Mouse (Mus musculus): ENCODE measurements at regions not wholly inside any gene's neighbourhood (a gene's known extent, or its start where the extent isn't known, plus 50 kb on each side); places are given as distances from the start of the nearest gene placed in this dataset.

DNA sequence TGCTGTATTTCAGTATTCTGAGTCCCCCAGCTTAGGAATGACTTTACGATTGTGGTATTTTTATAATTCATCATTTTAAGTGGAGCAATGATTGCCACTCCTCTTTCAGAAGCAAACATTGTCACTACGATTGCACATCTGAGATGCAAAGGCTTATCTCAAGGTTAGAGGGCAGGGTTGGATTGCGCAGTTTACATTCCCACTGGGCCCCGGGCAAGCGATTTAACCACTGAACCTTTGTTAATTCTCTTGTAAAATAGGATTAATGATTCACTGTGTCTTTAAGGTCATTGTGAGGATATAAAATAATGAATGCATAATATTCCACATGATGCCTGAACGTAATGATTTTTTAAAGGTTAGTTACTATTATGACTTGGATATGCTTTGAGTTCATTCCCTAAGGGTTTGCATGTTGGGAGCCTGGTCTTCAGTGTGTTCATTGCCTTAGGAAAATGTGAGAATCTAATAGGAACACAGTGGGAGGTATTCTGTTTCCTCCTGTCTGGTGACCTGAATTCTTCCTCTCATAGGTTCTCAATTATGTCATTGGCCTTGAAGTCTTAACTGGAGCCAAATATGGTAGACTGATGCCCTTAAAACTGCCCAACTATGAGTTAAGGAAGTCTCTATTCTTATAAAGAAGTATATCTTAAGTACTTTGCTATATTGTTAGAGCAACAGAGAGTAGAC lies 1198.4 kb downstream of the Gsdmc2 start:
- ATAC-seq (ENCODE audit: insufficient read depth, low FRiP score, low TSS enrichment) (no peak), DNase-seq (ENCODE audit: low spot score) (no peak)
- no peaks in the 10 kb centered on the region for H3K36me3 ChIP-seq (ENCODE audit: control insufficient read depth, insufficient read depth, low read length)
- H3K4me1 ChIP-seq (ENCODE audit: control insufficient read depth, insufficient read depth, low read length): no peaks in the 10 kb centered on the region
- WGBS: 82% methylated on average over 6 of the region's 6 CpGs
- H3K4me3 ChIP-seq (ENCODE audit: low read depth, low read length): no peak overlapping the region
- H3K27me3 ChIP-seq (ENCODE audit: control insufficient read depth, insufficient read depth, low read length): no peaks in the 10 kb centered on the region
- no peak overlapping the region for H3K9ac ChIP-seq (ENCODE audit: low read length)
- H3K9me3 ChIP-seq (ENCODE audit: control insufficient read depth, low read length): no peaks in the 10 kb centered on the region
- no peak overlapping the region for H3K4me2 ChIP-seq (ENCODE audit: low read depth)
- no peak overlapping the region for H3K27ac ChIP-seq (ENCODE audit: low read depth, low read length)

DNA sequence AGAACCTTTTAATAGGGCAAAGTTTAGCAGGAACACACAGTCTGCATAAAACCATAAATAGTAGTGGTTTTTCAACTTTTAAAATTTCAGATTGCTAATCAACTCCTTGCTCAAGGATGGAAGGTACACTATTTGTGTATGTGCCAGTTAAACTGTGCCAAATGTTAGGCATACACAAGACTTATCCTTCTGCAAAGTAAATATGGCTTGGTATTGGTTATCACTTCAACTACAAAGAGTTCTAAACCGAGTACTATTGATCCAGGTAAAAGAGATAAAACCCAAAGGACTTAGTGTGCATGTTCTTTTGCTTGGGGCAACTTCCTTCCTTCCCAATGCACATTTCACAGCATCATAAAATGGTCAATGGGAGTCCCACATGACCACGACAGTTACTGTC lies 1200.2 kb downstream of the Gsdmc2 start:
- Histone ChIP-seq H3K4me1 (ENCODE audit: control insufficient read depth, insufficient read depth, low read length) (no peaks in the 10 kb centered on the region), H3K27ac (ENCODE audit: low read depth, low read length) (no peak overlapping the region), H3K9ac (ENCODE audit: low read length) (no peak overlapping the region), H3K4me3 (ENCODE audit: low read depth, low read length) (no peak overlapping the region), H3K27me3 (ENCODE audit: control insufficient read depth, insufficient read depth, low read length) (no peaks in the 10 kb centered on the region), H3K9me3 (ENCODE audit: control insufficient read depth, low read length) (no peaks in the 10 kb centered on the region), H3K4me2 (ENCODE audit: low read depth) (no peak overlapping the region), H3K36me3 (ENCODE audit: control insufficient read depth, insufficient read depth, low read length) (no peaks in the 10 kb centered on the region)
- 83% methylated on average over 2 of the region's 2 CpGs for WGBS
- ATAC-seq (ENCODE audit: insufficient read depth, low FRiP score, low TSS enrichment) (no peak), DNase-seq (ENCODE audit: low spot score) (no peak)

DNA sequence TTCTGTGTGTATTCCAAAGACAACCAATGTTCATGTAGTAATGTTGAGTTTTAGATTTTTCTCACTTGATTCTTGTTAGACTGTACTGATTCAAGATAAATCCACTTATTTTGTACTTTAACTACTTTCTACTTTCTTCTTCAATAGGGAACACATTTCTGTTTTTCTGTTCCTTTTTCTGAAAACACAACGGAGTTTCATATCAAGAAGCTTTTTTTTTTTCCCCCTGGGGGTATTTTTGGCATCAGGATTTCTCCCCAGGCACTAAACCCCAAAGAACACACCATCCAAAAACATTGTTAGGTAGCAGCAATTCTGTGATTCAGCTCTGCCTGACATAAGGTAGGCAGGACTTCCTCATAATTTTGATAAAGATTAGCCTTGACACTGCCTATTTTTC lies 1200.7 kb downstream of the Gsdmc2 start:
- Histone ChIP-seq H3K4me2 (ENCODE audit: low read depth) (no peak overlapping the region), H3K9ac (ENCODE audit: low read length) (no peak overlapping the region), H3K4me1 (ENCODE audit: control insufficient read depth, insufficient read depth, low read length) (no peaks in the 10 kb centered on the region), H3K27me3 (ENCODE audit: control insufficient read depth, insufficient read depth, low read length) (no peaks in the 10 kb centered on the region), H3K9me3 (ENCODE audit: control insufficient read depth, low read length) (no peaks in the 10 kb centered on the region), H3K27ac (ENCODE audit: low read depth, low read length) (no peak overlapping the region), H3K36me3 (ENCODE audit: control insufficient read depth, insufficient read depth, low read length) (no peaks in the 10 kb centered on the region), H3K4me3 (ENCODE audit: low read depth, low read length) (no peak overlapping the region)
- no peak for ATAC-seq (ENCODE audit: insufficient read depth, low FRiP score, low TSS enrichment)
- WGBS: 91% methylated on average over 1 of the region's 1 CpGs
- DNase-seq (ENCODE audit: low spot score): no peak

DNA sequence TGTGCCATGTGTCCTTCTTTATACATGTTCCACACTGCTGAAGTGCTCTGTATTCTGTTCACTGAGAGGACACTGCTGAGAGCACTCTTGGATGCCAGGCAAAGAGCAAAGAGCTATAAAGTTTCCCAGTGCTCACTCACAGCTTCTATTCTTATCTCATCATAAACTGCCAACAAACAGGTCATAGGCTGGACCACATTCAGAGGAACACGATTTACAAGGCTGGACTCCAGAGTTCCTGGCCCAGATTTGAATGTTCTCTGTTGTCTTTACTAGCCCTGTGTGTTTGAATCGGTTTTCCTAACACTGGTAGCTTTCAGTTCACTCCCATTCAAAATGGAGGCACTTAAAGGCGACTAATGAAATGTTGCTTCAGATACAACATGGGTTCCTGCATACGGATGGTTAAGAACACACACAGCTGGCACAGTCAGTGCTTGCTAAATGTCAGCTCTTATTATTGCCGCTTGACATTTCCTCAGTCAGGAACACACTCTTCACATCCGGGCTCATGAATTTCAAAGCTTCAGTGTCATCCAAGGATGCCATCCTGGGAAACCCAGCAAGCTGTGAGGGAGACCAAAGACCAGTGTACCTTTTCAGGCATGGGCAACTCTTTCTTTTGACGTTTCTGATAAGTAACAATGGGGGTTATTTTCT lies 1203.8 kb downstream of the Gsdmc2 start:
- DNase-seq (ENCODE audit: low spot score) (no peak), ATAC-seq (ENCODE audit: insufficient read depth, low FRiP score, low TSS enrichment) (no peak)
- Histone ChIP-seq H3K4me2 (ENCODE audit: low read depth) (no peak overlapping the region), H3K4me3 (ENCODE audit: low read depth, low read length) (no peak overlapping the region), H3K27ac (ENCODE audit: low read depth, low read length) (no peak overlapping the region), H3K27me3 (ENCODE audit: control insufficient read depth, insufficient read depth, low read length) (no peaks in the 10 kb centered on the region), H3K9ac (ENCODE audit: low read length) (no peak overlapping the region), H3K36me3 (ENCODE audit: control insufficient read depth, insufficient read depth, low read length) (no peaks in the 10 kb centered on the region), H3K9me3 (ENCODE audit: control insufficient read depth, low read length) (no peaks in the 10 kb centered on the region), H3K4me1 (ENCODE audit: control insufficient read depth, insufficient read depth, low read length) (no peaks in the 10 kb centered on the region)
- WGBS: 84% methylated on average over 7 of the region's 7 CpGs

- Histone ChIP-seq H3K27me3 (ENCODE audit: control insufficient read depth, insufficient read depth, low read length) (no peaks in the 10 kb centered on the region), H3K27ac (ENCODE audit: low read depth, low read length) (no peak overlapping the region), H3K36me3 (ENCODE audit: control insufficient read depth, insufficient read depth, low read length) (no peaks in the 10 kb centered on the region), H3K4me2 (ENCODE audit: low read depth) (no peak overlapping the region), H3K4me1 (ENCODE audit: control insufficient read depth, insufficient read depth, low read length) (no peaks in the 10 kb centered on the region), H3K9me3 (ENCODE audit: control insufficient read depth, low read length) (no peaks in the 10 kb centered on the region), H3K9ac (ENCODE audit: low read length) (no peak overlapping the region), H3K4me3 (ENCODE audit: low read depth, low read length) (no peak overlapping the region)
- 94% methylated on average over 7 of the region's 7 CpGs for WGBS
- ATAC-seq (ENCODE audit: insufficient read depth, low FRiP score, low TSS enrichment) (no peak), DNase-seq (ENCODE audit: low spot score) (no peak)
Observed at GRCm38 (mm10) chr15:62625406-62625805, 1219.6 kb downstream of the Gsdmc2 start.

DNA sequence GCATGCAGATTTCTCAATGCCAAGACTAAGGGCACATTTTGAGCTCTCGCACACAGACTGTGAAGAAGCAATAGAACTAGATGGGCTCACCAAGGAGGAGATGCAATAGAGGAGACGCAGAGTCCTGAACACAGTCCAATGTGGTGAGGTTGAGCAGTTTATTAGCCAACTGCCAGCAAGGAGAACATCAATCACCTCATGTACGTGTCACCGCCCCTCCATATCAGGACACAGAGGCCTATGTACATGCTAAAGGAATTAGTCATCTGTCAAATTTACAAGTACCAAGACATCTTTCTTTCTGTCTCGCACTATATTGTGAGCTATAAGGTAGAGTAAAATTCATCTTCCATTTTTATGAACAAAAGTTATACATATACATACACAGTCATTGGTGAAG lies 1228.9 kb downstream of the Gsdmc2 start:
- 87% methylated on average over 5 of the region's 5 CpGs for WGBS
- H3K27ac ChIP-seq (ENCODE audit: low read depth, low read length): no peak overlapping the region
- no peaks in the 10 kb centered on the region for H3K27me3 ChIP-seq (ENCODE audit: control insufficient read depth, insufficient read depth, low read length)
- H3K4me2 ChIP-seq (ENCODE audit: low read depth): no peak overlapping the region
- no peaks in the 10 kb centered on the region for H3K9me3 ChIP-seq (ENCODE audit: control insufficient read depth, low read length)
- H3K9ac ChIP-seq (ENCODE audit: low read length): no peak overlapping the region
- H3K36me3 ChIP-seq (ENCODE audit: control insufficient read depth, insufficient read depth, low read length): no peaks in the 10 kb centered on the region
- ATAC-seq (ENCODE audit: insufficient read depth, low FRiP score, low TSS enrichment) (no peak), DNase-seq (ENCODE audit: low spot score) (no peak)
- H3K4me1 ChIP-seq (ENCODE audit: control insufficient read depth, insufficient read depth, low read length): no peaks in the 10 kb centered on the region
- no peak overlapping the region for H3K4me3 ChIP-seq (ENCODE audit: low read depth, low read length)

- no peak for DNase-seq (ENCODE audit: low spot score)
- Histone ChIP-seq H3K36me3 (ENCODE audit: control insufficient read depth, insufficient read depth, low read length) (no peaks in the 10 kb centered on the region), H3K9me3 (ENCODE audit: control insufficient read depth, low read length) (no peaks in the 10 kb centered on the region), H3K27ac (ENCODE audit: low read depth, low read length) (no peak overlapping the region), H3K27me3 (ENCODE audit: control insufficient read depth, insufficient read depth, low read length) (no peaks in the 10 kb centered on the region), H3K4me3 (ENCODE audit: low read depth, low read length) (no peak overlapping the region), H3K4me2 (ENCODE audit: low read depth) (no peak overlapping the region), H3K4me1 (ENCODE audit: control insufficient read depth, insufficient read depth, low read length) (no peaks in the 10 kb centered on the region), H3K9ac (ENCODE audit: low read length) (no peak overlapping the region)
- ATAC-seq (ENCODE audit: insufficient read depth, low FRiP score, low TSS enrichment): no peak
Observed at GRCm38 (mm10) chr15:62596735-62597134, 1248.2 kb downstream of the Gsdmc2 start.

DNA sequence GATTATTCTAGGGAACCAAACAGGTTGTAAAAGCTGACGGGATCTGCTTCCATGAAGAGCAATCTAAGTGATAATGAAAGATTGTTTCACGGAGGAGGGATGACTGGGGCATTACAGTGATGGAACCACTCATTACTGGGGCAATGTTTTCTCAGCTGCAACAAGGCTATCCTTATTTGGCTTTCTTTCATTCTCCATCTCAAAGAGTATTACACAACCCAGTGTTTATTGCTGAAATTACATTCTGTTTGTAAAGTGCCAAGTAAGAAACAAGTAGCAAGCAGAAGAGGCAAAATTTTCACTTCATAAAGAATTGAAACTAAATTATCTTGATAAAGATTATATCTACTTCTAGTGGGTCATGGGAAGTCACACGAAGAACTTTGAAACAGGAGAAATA lies 1256.4 kb downstream of the Gsdmc2 start:
- H3K9me3 ChIP-seq (ENCODE audit: control insufficient read depth, low read length): no peaks in the 10 kb centered on the region
- no peak overlapping the region for H3K4me2 ChIP-seq (ENCODE audit: low read depth)
- H3K4me1 ChIP-seq (ENCODE audit: control insufficient read depth, insufficient read depth, low read length): no peaks in the 10 kb centered on the region
- no peak overlapping the region for H3K27ac ChIP-seq (ENCODE audit: low read depth, low read length)
- ATAC-seq (ENCODE audit: insufficient read depth, low FRiP score, low TSS enrichment) (no peak), DNase-seq (ENCODE audit: low spot score) (no peak)
- no peak overlapping the region for H3K9ac ChIP-seq (ENCODE audit: low read length)
- WGBS: 64% methylated on average over 3 of the region's 3 CpGs
- no peaks in the 10 kb centered on the region for H3K27me3 ChIP-seq (ENCODE audit: control insufficient read depth, insufficient read depth, low read length)
- H3K4me3 ChIP-seq (ENCODE audit: low read depth, low read length): no peak overlapping the region
- H3K36me3 ChIP-seq (ENCODE audit: control insufficient read depth, insufficient read depth, low read length): no peaks in the 10 kb centered on the region

GRCm38 (mm10) chr15:62578788-62579187 lies 1266.2 kb downstream of the Gsdmc2 start:
- no peaks in the 10 kb centered on the region for H3K9me3 ChIP-seq (ENCODE audit: control insufficient read depth, low read length)
- H3K4me1 ChIP-seq (ENCODE audit: control insufficient read depth, insufficient read depth, low read length): no peaks in the 10 kb centered on the region
- H3K27me3 ChIP-seq (ENCODE audit: control insufficient read depth, insufficient read depth, low read length): no peaks in the 10 kb centered on the region
- no peak overlapping the region for H3K4me3 ChIP-seq (ENCODE audit: low read depth, low read length)
- no peak; the same call in 1 of the 2 replicates for ATAC-seq (ENCODE audit: insufficient read depth, low FRiP score, low TSS enrichment)
- H3K4me2 ChIP-seq (ENCODE audit: low read depth): no peak overlapping the region
- no peak overlapping the region for H3K27ac ChIP-seq (ENCODE audit: low read depth, low read length)
- no peak for DNase-seq (ENCODE audit: low spot score)
- H3K9ac ChIP-seq (ENCODE audit: low read length): no peak overlapping the region
- no peaks in the 10 kb centered on the region for H3K36me3 ChIP-seq (ENCODE audit: control insufficient read depth, insufficient read depth, low read length)
- WGBS: 40% methylated on average over 3 of the region's 3 CpGs
